Mouse (Mus musculus) gastrocnemius, postnatal 4 days (tissue): ENCODE measurements around the gene Zscan12. TPM values are rescaled to one million over a fixed set of nuclear protein-coding genes. Genes with fewer than 3 reads are reported as not detected.
A peak's percentile ranks its signal among the peaks of the same experiment; 100 is the strongest.

ENCODE experiments used
- DNase-seq, 2 experiments: peaks; one replicate each; pipeline ENCODE4 v3.0.0; 2021 to 2022; ENCODE audit warnings: low spot score in 2 of 2, mixed read lengths in 2 of 2
- microRNA-seq: library from miRNA; unstranded; fragments of <30 nt; microRNA quantifications from one replicate; pipeline ENCODE4 v1.2.0, GENCODE M21; 2021
- total RNA-seq, 2 experiments: library from RNA; stranded (reverse); gene quantifications; 2 replicates each; pipeline ENCODE4 v1.2.3; 2021

The Zscan12 gene
- total RNA-seq, 2 experiments from 2014 or later, result 8.2 to 8.5 TPM

GRCm38 (mm10) chr13:21401636-21402286 lies 39.1 kb downstream of the Zscan12 start:
- DNase-seq, result no peak

GRCm38 (mm10) chr13:21402287-21402846 lies 39.7 kb downstream of the Zscan12 start, which contains the start of gene Zkscan3:
TSS of gene Zkscan3 (minus strand) at chr13:21402755.
- DNase-seq, result peak; percentile 76 to 86

- DNase-seq, result no peak
These were observed 40.2 kb downstream of the Zscan12 start for GRCm38 (mm10) chr13:21402848-21403247.

GRCm38 (mm10) chr13:21407341-21407740 lies 44.7 kb downstream of the Zscan12 start:
- DNase-seq, result no peak

- DNase-seq, result peak; percentile 36 to 80
These were observed 45.6 kb downstream of the Zscan12 start for GRCm38 (mm10) chr13:21407969-21408804.

GRCm38 (mm10) chr13:21408805-21409459 lies 46.3 kb downstream of the Zscan12 start:
- no peak for DNase-seq

GRCm38 (mm10) chr13:21414231-21415212 lies 51.9 kb downstream of the Zscan12 start:
- DNase-seq, result no peak

- DNase-seq, result no peak
These were observed 52.6 kb downstream of the Zscan12 start for GRCm38 (mm10) chr13:21415266-21415665.

- no peak for DNase-seq
These were observed 53.1 kb downstream of the Zscan12 start for GRCm38 (mm10) chr13:21415750-21416149.

GRCm38 (mm10) chr13:21417298-21418010 lies 54.8 kb downstream of the Zscan12 start:
- no peak for DNase-seq

GRCm38 (mm10) chr13:21418865-21419264 lies 56.2 kb downstream of the Zscan12 start:
- DNase-seq, result no peak

Small RNA genes within 50 kb of the gene (microRNA-seq; reads per million reads assigned to microRNA genes)
- not detected for gene Mir6942

Other genes starting within 250 kb of the Zscan12 start
- gene Olfr263, start 233.2 kb upstream of the Zscan12 start, total RNA-seq, result not detected
- not detected for gene Olfr1368, start 217.0 kb upstream of the Zscan12 start, total RNA-seq
- 10 to 100 TPM; 46.7 to 48.8 TPM for gene Trim27, start 183.4 kb upstream of the Zscan12 start, total RNA-seq
- not detected for gene Gpx5, start 70.1 kb upstream of the Zscan12 start, total RNA-seq
- gene Gpx6, start 50.7 kb upstream of the Zscan12 start, total RNA-seq, result not detected
- not detected for gene Olfr1367, start 15.9 kb upstream of the Zscan12 start, total RNA-seq
- gene Zkscan3, start 39.9 kb downstream of the Zscan12 start, total RNA-seq, result 10 to 100 TPM; 30.4 to 34.4 TPM
- under 1 TPM; 0.29 to 0.49 TPM for gene Pgbd1, start 78.2 kb downstream of the Zscan12 start, total RNA-seq
- 10 to 100 TPM; 18.3 to 19.0 TPM for gene Zscan26, start 90.9 kb downstream of the Zscan12 start, total RNA-seq
- gene Nkapl, start 105.7 kb downstream of the Zscan12 start, total RNA-seq, result under 1 TPM; 0.41 to 0.81 TPM
- 1 to 10 TPM; 1.2 to 1.5 TPM for gene Zkscan4, start 116.1 kb downstream of the Zscan12 start, total RNA-seq
- gene Gm10065, start 116.6 kb downstream of the Zscan12 start, total RNA-seq, result not detected
- 10 to 100 TPM; 10.2 to 12.5 TPM for gene AK157302, start 132.4 kb downstream of the Zscan12 start, total RNA-seq
- 10 to 100 TPM; 76.0 to 91.1 TPM for gene Gm11273, start 138.6 kb downstream of the Zscan12 start, total RNA-seq
- gene Zkscan8, start 168.3 kb downstream of the Zscan12 start, total RNA-seq, result 10 to 100 TPM; 15.0 to 15.6 TPM
- gene Olfr1366, start 180.0 kb downstream of the Zscan12 start, total RNA-seq, result not detected
- not detected for gene Olfr1535, start 197.1 kb downstream of the Zscan12 start, total RNA-seq
- gene Olfr1364, start 218.9 kb downstream of the Zscan12 start, total RNA-seq, result not detected